Mouse (Mus musculus): ENCODE data around the gene Olfr459. TPM values are rescaled to one million over a fixed set of nuclear protein-coding genes. Genes with fewer than 3 reads are reported as not detected.

Olfr459 gene
- polyA plus RNA-seq, 1 experiment from 2014 or later: 0.09 TPM

DNA sequence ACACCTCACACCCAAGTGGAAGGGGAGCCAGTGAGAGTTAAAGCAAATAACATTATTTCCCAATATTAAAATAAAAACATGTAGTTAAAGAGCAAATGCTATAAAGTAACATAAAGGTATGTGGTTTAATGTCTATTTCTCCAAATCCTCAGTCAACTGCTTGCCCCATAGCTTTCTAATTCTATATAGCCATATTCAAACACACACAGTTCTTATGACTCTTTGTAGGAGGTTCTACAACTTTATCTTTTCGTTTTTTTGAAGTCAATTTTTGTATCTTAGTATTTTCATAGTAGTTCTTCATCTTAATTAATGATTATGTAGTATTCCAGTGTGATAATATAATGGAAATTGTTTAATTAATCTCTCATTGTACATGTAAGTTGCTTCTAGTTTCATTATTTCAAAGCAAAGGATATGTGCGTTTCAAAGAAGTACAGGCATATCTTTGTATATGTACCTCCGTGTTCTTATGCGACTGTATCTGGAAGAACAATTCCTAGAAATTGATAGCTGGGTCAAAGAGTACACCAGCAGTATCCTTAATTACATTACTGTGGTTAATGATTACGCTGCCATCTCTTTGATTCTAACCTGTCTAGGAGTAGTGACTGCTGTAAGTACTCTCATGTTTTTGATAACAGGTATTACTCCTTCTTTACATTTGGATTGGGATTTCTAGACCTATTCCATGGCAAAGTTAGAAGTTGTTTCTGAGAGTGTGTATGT lies 30.1 kb downstream of the Olfr459 start:
- 69% methylated on average over 5 of the region's 5 CpGs for WGBS
- ATAC-seq (ENCODE audit: insufficient number of reproducible peaks, insufficient read depth, low FRiP score, low TSS enrichment): no peak
- no peak overlapping the region for H3K4me2 ChIP-seq (replicated peaks)
- no peaks in the 10 kb centered on the region for H3K36me3 ChIP-seq
- no peaks in the 10 kb centered on the region for H3K9me3 ChIP-seq
- H3K9ac ChIP-seq: no peak overlapping the region
- no peak overlapping the region for H3K4me3 ChIP-seq
- no peaks in the 10 kb centered on the region for H3K27me3 ChIP-seq
- no peaks in the 10 kb centered on the region for H3K4me1 ChIP-seq
- no peak overlapping the region for H3K27ac ChIP-seq

DNA sequence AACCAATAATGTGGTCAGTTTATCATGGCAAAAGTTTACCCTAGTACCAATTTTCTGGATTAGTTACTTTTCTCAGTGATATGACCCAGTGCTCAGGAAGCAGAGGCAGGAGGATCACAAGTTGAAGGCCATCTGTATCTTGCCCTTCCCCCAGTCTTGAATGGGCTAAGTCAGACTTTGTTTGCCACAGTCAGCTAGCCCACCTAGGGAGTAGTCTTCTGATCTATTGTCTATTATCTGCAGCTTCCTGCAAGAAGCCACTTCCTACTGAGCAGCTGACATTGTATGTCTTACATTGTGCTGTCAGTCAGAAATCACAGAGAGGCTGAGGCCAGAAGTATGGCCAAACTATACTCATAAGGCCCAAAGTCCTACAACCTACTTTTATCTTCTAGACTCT lies 33.9 kb downstream of the Olfr459 start:
- no peak overlapping the region for H3K4me2 ChIP-seq (replicated peaks)
- no peaks in the 10 kb centered on the region for H3K4me1 ChIP-seq
- H3K9me3 ChIP-seq: no peaks in the 10 kb centered on the region
- H3K9ac ChIP-seq: no peak overlapping the region
- no peaks in the 10 kb centered on the region for H3K36me3 ChIP-seq
- no peaks in the 10 kb centered on the region for H3K27me3 ChIP-seq
- H3K4me3 ChIP-seq: no peak overlapping the region
- no peak for ATAC-seq (ENCODE audit: insufficient number of reproducible peaks, insufficient read depth, low FRiP score, low TSS enrichment)
- H3K27ac ChIP-seq: no peak overlapping the region

DNA sequence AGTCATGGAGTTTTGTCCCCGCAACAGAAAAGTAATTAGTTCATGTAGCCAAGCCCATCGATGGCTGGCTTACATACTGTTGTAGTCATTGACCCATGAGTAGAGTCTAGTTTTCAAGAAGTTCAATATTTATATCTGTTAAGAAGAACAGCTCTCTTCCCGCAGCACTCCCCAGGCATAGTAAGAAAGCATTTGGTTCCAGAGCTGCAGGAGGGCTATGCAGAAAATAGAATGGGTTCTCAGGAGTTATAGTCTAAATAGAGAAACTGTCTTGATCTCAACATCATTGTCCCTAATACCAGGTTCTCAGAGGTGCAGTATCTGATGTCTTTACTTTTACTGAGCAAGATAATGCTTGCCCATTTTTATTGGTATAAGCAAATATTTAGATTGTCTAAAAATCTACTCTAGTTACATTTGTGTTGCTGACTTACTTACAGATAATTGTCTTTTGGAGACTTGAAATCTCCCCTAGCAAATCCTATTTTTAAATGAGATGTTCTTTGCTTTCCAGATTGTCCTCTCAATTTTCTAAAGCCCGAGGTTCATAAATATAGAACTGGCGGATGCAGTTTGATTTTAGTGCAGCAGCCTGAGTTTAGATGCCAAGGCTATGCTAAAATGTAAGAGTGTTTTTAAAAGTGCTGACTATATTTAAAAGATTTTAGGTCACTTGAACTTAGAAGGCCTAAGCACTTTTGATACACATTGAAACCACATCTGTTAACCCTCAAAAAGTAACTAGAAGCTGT lies 40.1 kb downstream of the Olfr459 start:
- 90% methylated on average over 5 of the region's 5 CpGs for WGBS
- no peak for ATAC-seq (ENCODE audit: insufficient number of reproducible peaks, insufficient read depth, low FRiP score, low TSS enrichment)
- H3K9ac ChIP-seq: no peak overlapping the region

DNA sequence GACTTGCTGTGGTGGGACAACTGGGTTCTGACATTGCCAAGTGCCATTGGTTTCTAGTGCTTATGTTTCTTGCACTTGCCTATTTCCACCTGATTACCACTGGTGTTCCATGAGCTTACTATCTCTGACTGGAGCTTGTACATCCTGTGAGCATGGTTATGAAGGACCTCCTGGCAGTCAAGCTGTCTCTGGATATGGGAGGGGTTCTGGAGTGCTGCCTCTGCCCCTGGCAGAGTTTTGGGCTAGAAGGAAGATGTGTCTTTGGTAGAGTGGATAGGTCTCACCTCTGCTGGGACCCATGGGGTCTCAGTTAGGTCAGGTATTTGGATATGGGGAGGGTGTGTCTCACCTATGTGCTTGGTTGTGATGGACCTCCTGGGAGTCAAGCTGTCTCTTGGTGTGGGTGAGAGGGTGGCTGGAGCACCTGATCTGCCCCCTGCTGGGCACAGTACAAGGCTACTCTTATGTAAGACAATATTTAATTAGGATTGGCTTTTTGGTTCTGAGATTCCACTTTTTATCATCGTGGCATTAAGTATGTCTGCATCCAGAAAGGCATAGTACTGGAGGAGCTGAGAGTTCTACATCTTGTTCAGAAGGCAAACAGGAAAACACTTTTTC lies 46.9 kb downstream of the Olfr459 start:
- H3K9ac ChIP-seq: no peak overlapping the region
- H3K27ac ChIP-seq: no peak overlapping the region
- H3K4me1 ChIP-seq: no peaks in the 10 kb centered on the region
- ATAC-seq (ENCODE audit: insufficient number of reproducible peaks, insufficient read depth, low FRiP score, low TSS enrichment): no peak
- no peak overlapping the region for H3K4me3 ChIP-seq
- no peaks in the 10 kb centered on the region for H3K9me3 ChIP-seq
- no peaks in the 10 kb centered on the region for H3K27me3 ChIP-seq
- WGBS: 92% methylated on average over 1 of the region's 1 CpGs
- H3K4me2 ChIP-seq (replicated peaks): no peak overlapping the region
- no peaks in the 10 kb centered on the region for H3K36me3 ChIP-seq

More for the DNA sequence above, 40.1 kb downstream of the Olfr459 start:
- no peak overlapping the region for H3K4me2 ChIP-seq (replicated peaks)
- no peaks in the 10 kb centered on the region for H3K36me3 ChIP-seq
- H3K4me1 ChIP-seq: no peaks in the 10 kb centered on the region
- no peak overlapping the region for H3K27ac ChIP-seq
- H3K4me3 ChIP-seq: no peak overlapping the region
- H3K27me3 ChIP-seq: no peaks in the 10 kb centered on the region
- no peaks in the 10 kb centered on the region for H3K9me3 ChIP-seq

DNA sequence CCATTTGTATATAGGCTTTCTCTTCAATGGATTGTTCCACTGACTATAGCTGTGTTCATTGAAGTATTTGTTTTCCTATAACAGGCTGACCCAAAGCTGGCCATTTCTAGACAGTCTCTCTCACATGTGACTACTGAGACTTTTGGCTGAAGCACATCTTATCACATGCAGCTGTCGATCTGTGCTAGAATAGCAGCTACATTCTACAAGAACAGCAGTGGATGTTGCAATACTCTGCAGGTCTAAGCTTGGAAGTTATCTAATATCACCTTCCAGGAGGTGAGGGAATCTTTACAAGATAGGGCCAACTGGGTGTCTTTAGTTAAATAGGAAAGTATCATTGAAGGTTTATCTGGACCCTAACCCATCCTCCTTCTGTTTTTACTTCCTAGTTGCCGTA lies 53.5 kb downstream of the Olfr459 start:
- Histone ChIP-seq H3K9me3 (no peaks in the 10 kb centered on the region), H3K9ac (no peak overlapping the region), H3K27ac (no peak overlapping the region), H3K4me1 (no peaks in the 10 kb centered on the region), H3K4me3 (no peak overlapping the region), H3K27me3 (no peaks in the 10 kb centered on the region), H3K4me2 (replicated peaks) (no peak overlapping the region), H3K36me3 (no peaks in the 10 kb centered on the region)
- no peak for ATAC-seq (ENCODE audit: insufficient number of reproducible peaks, insufficient read depth, low FRiP score, low TSS enrichment)
- WGBS: 84% methylated on average over 2 of the region's 2 CpGs

Other genes starting within 250 kb of the Olfr459 start
- 25.9 and 27.2 TPM in 2 replicates for gene Ephb6, start 169.7 kb downstream of the Olfr459 start, polyA plus RNA-seq (2016; fragmentation: Nextera tagmentation; extraction: Ambion mirVana)
- gene Trpv6, start 138.8 kb downstream of the Olfr459 start, polyA plus RNA-seq (2016; fragmentation: Nextera tagmentation; extraction: Ambion mirVana): 0.55 and 1.2 TPM in 2 replicates
- not detected in 2 replicates for gene Trpv5, start 94.4 kb downstream of the Olfr459 start, polyA plus RNA-seq (2016; fragmentation: Nextera tagmentation; extraction: Ambion mirVana)
- gene Llcfc1, start 90.7 kb downstream of the Olfr459 start, polyA plus RNA-seq (2016; fragmentation: Nextera tagmentation; extraction: Ambion mirVana): not detected in 2 replicates
- 7.4 and 11.1 TPM in 2 replicates for gene Kel, start 70.8 kb downstream of the Olfr459 start, polyA plus RNA-seq (2016; fragmentation: Nextera tagmentation; extraction: Ambion mirVana)
- gene Pip, start 72.4 kb upstream of the Olfr459 start, polyA plus RNA-seq (2016; fragmentation: Nextera tagmentation; extraction: Ambion mirVana): not detected in 2 replicates
- gene Sval2, start 77.8 kb upstream of the Olfr459 start, polyA plus RNA-seq (2016; fragmentation: Nextera tagmentation; extraction: Ambion mirVana): not detected in 2 replicates
- gene Sval1, start 176.5 kb upstream of the Olfr459 start, polyA plus RNA-seq (2016; fragmentation: Nextera tagmentation; extraction: Ambion mirVana): not detected in 2 replicates
- not detected in 2 replicates for gene Sval3, start 193.0 kb upstream of the Olfr459 start, polyA plus RNA-seq (2016; fragmentation: Nextera tagmentation; extraction: Ambion mirVana)

Measured in embryonic facial prominence, embryonic 12.5 days (tissue).